Mouse (Mus musculus) midbrain, embryonic 11.5 days (tissue): ENCODE data around the gene Crtc3. TPM values are rescaled to one million over a fixed set of nuclear protein-coding genes. Genes with fewer than 3 reads are reported as not detected.

ENCODE experiments used
- ATAC-seq: fragments of 200-750 bp; cut with Nextera tagmentation; 2 replicates; pipeline ENCODE4 v1.8.0; 2017; ENCODE audit warnings: moderate TSS enrichment, moderate library complexity; ENCODE audit not compliant: low FRiP score
- DNase-seq: peaks from one replicate; pipeline ENCODE4 v3.0.0; 2015; ENCODE audit warnings: low spot score; ENCODE audit errors: missing footprints
- H3K27ac ChIP-seq: fragments of 300-500 bp; sonication (generic); 2 replicates; pipeline ENCODE4 v1.5.1; 2014; ENCODE audit warnings: low read depth, low read length
- H3K27me3 ChIP-seq: fragments of 300-500 bp; sonication (generic); 2 replicates; pipeline ENCODE4 v1.6.1; 2014; ENCODE audit warnings: mild to moderate bottlenecking, low read length, moderate library complexity, mixed read lengths; ENCODE audit not compliant: control insufficient read depth, insufficient read depth
- H3K36me3 ChIP-seq: fragments of 300-500 bp; sonication (generic); 2 replicates; pipeline ENCODE4 v1.6.1; 2014; ENCODE audit warnings: mild to moderate bottlenecking, low read length, moderate library complexity, mixed read lengths; ENCODE audit not compliant: control insufficient read depth, insufficient read depth
- H3K4me1 ChIP-seq: fragments of 300-500 bp; sonication (generic); 2 replicates; pipeline ENCODE4 v1.6.1; 2014; ENCODE audit warnings: low read length; ENCODE audit not compliant: control insufficient read depth, insufficient read depth
- H3K4me2 ChIP-seq: fragments of 300-500 bp; sonication (generic); 2 replicates; pipeline ENCODE4 v1.6.1; 2014; ENCODE audit warnings: mild to moderate bottlenecking, moderate library complexity
- H3K4me3 ChIP-seq: fragments of 300-500 bp; sonication (generic); 2 replicates; pipeline ENCODE4 v1.5.1; 2014; ENCODE audit warnings: low read depth, low read length
- H3K9ac ChIP-seq: fragments of 300-500 bp; sonication (generic); 2 replicates; pipeline ENCODE4 v1.6.1; 2014; ENCODE audit warnings: low read length
- H3K9me3 ChIP-seq: fragments of 300-500 bp; sonication (generic); 2 replicates; pipeline ENCODE4 v1.6.1; 2016; ENCODE audit warnings: low read length; ENCODE audit not compliant: control insufficient read depth
- WGBS: fragments of 180-500 bp; shearing (Covaris S2); extraction: QIAGEN DNeasy Blood & Tissue Kit; methylation state at CpG from one replicate; pipeline ENCODE4 v1.1.7; 2014; 5-methylcytosine and 5-hydroxymethylcytosine counted together
- polyA plus RNA-seq: library from polyadenylated mRNA; unstranded; fragments of >200 nt; fragmentation: Nextera tagmentation; extraction: Ambion mirVana; gene quantifications from 2 replicates; pipeline ENCODE4 v1.2.1, GENCODE M21; 2014

The Crtc3 gene
- polyA plus RNA-seq, 1 experiment from 2014 or later, result 7.9 TPM

GRCm38 (mm10) chr7:80715306-80715705 lies 26.6 kb upstream of the Crtc3 start:
- no peak for ATAC-seq
- H3K36me3 ChIP-seq, result no peaks in the 10 kb centered on the region

GRCm38 (mm10) chr7:80711496-80711895 lies 22.8 kb upstream of the Crtc3 start:
- ATAC-seq (no peak), DNase-seq (no peak)
- Histone ChIP-seq H3K9me3 (no peaks in the 10 kb centered on the region), H3K4me2 (no peak overlapping the region), H3K36me3 (no peaks in the 10 kb centered on the region), H3K4me3 (no peak overlapping the region), H3K9ac (no peak overlapping the region), H3K4me1 (no peaks in the 10 kb centered on the region), H3K27me3 (no peaks in the 10 kb centered on the region), H3K27ac (no peak overlapping the region)
- WGBS, result 88% methylated on average over 8 of the region's 8 CpGs

More at GRCm38 (mm10) chr7:80715306-80715705, 26.6 kb upstream of the Crtc3 start:
- Histone ChIP-seq H3K9ac (no peak overlapping the region), H3K4me1 (no peaks in the 10 kb centered on the region), H3K27ac (no peak overlapping the region), H3K4me2 (no peak overlapping the region), H3K4me3 (no peak overlapping the region), H3K9me3 (no peaks in the 10 kb centered on the region), H3K27me3 (no peaks in the 10 kb centered on the region)
- DNase-seq, result no peak
- WGBS, result 84% methylated on average over 7 of the region's 7 CpGs

GRCm38 (mm10) chr7:80710333-80710732 lies 21.7 kb upstream of the Crtc3 start:
- ATAC-seq, result no peak
- H3K9ac ChIP-seq, result no peak overlapping the region
- H3K4me2 ChIP-seq, result no peak overlapping the region
- 93% methylated on average over 7 of the region's 7 CpGs for WGBS
- no peaks in the 10 kb centered on the region for H3K9me3 ChIP-seq
- H3K4me1 ChIP-seq, result no peaks in the 10 kb centered on the region
- peak; percentile 35 for DNase-seq
- H3K36me3 ChIP-seq, result no peaks in the 10 kb centered on the region
- no peak overlapping the region for H3K27ac ChIP-seq
- no peak overlapping the region for H3K4me3 ChIP-seq
- no peaks in the 10 kb centered on the region for H3K27me3 ChIP-seq

GRCm38 (mm10) chr7:80704066-80704465 lies 15.4 kb upstream of the Crtc3 start:
- Histone ChIP-seq H3K9me3 (no peaks in the 10 kb centered on the region), H3K4me3 (no peak overlapping the region), H3K27ac (no peak overlapping the region), H3K4me2 (no peak overlapping the region), H3K36me3 (no peaks in the 10 kb centered on the region), H3K27me3 (no peaks in the 10 kb centered on the region), H3K4me1 (no peaks in the 10 kb centered on the region), H3K9ac (no peak overlapping the region)
- ATAC-seq, result no peak
- DNase-seq, result no peak
- 92% methylated on average over 4 of the region's 4 CpGs for WGBS

GRCm38 (mm10) chr7:80702510-80702909 lies 13.8 kb upstream of the Crtc3 start:
- H3K9ac ChIP-seq, result no peak overlapping the region
- no peak overlapping the region for H3K27ac ChIP-seq
- no peaks in the 10 kb centered on the region for H3K4me1 ChIP-seq
- 66% methylated on average over 6 of the region's 6 CpGs for WGBS
- no peak overlapping the region for H3K4me2 ChIP-seq
- ATAC-seq, result no peak
- H3K4me3 ChIP-seq, result no peak overlapping the region
- H3K27me3 ChIP-seq, result no peaks in the 10 kb centered on the region
- H3K36me3 ChIP-seq, result no peaks in the 10 kb centered on the region
- DNase-seq, result no peak
- H3K9me3 ChIP-seq, result no peaks in the 10 kb centered on the region

- H3K27me3 ChIP-seq, result no peaks in the 10 kb centered on the region
- DNase-seq (no peak), ATAC-seq (no peak)
Measured at GRCm38 (mm10) chr7:80699709-80700108, 11.0 kb upstream of the Crtc3 start.

GRCm38 (mm10) chr7:80698940-80699339 lies 10.3 kb upstream of the Crtc3 start:
- no peaks in the 10 kb centered on the region for H3K27me3 ChIP-seq
- no peak overlapping the region for H3K4me2 ChIP-seq
- DNase-seq, result no peak
- 71% methylated on average over 3 of the region's 3 CpGs for WGBS
- no peaks in the 10 kb centered on the region for H3K36me3 ChIP-seq
- H3K4me3 ChIP-seq, result no peak overlapping the region
- no peak overlapping the region for H3K9ac ChIP-seq
- no peak overlapping the region for H3K27ac ChIP-seq
- H3K4me1 ChIP-seq, result no peaks in the 10 kb centered on the region
- H3K9me3 ChIP-seq, result no peaks in the 10 kb centered on the region
- no peak for ATAC-seq

More at GRCm38 (mm10) chr7:80699709-80700108, 11.0 kb upstream of the Crtc3 start:
- 73% methylated on average over 8 of the region's 8 CpGs for WGBS
- Histone ChIP-seq H3K9ac (no peak overlapping the region), H3K4me3 (no peak overlapping the region), H3K4me2 (no peak overlapping the region), H3K4me1 (no peaks in the 10 kb centered on the region), H3K9me3 (no peaks in the 10 kb centered on the region), H3K36me3 (no peaks in the 10 kb centered on the region), H3K27ac (no peak overlapping the region)

- Histone ChIP-seq H3K4me2 (no peak overlapping the region), H3K27me3 (no peaks in the 10 kb centered on the region), H3K27ac (no peak overlapping the region), H3K9me3 (no peaks in the 10 kb centered on the region), H3K4me1 (no peaks in the 10 kb centered on the region), H3K36me3 (no peaks in the 10 kb centered on the region), H3K9ac (no peak overlapping the region), H3K4me3 (no peak overlapping the region)
- ATAC-seq, result no peak
- no peak for DNase-seq
- 78% methylated on average over 5 of the region's 5 CpGs for WGBS
Measured at GRCm38 (mm10) chr7:80697859-80698258, 9.2 kb upstream of the Crtc3 start.

- 66% methylated on average over 4 of the region's 4 CpGs for WGBS
- Histone ChIP-seq H3K27me3 (no peaks in the 10 kb centered on the region), H3K9me3 (no peaks in the 10 kb centered on the region), H3K27ac (no peak overlapping the region), H3K4me3 (no peak overlapping the region), H3K36me3 (no peaks in the 10 kb centered on the region), H3K4me1 (no peaks in the 10 kb centered on the region), H3K4me2 (no peak overlapping the region), H3K9ac (no peak overlapping the region)
- no peak for ATAC-seq
- no peak for DNase-seq
Measured at GRCm38 (mm10) chr7:80696903-80697302, 8.2 kb upstream of the Crtc3 start.

- H3K36me3 ChIP-seq, result no peaks in the 10 kb centered on the region
- no peak for DNase-seq
- 76% methylated on average over 1 of the region's 1 CpGs for WGBS
Measured at GRCm38 (mm10) chr7:80696334-80696733, 7.7 kb upstream of the Crtc3 start.

More at GRCm38 (mm10) chr7:80696334-80696733, 7.7 kb upstream of the Crtc3 start:
- H3K27me3 ChIP-seq, result no peaks in the 10 kb centered on the region
- no peak overlapping the region for H3K27ac ChIP-seq
- no peak overlapping the region for H3K4me2 ChIP-seq
- ATAC-seq, result no peak
- no peaks in the 10 kb centered on the region for H3K9me3 ChIP-seq
- H3K4me3 ChIP-seq, result no peak overlapping the region
- no peak overlapping the region for H3K9ac ChIP-seq
- no peaks in the 10 kb centered on the region for H3K4me1 ChIP-seq
